Mouse (Mus musculus) ES-Bruce4 (cell line): ENCODE results near the gene Rarg. TPM values are rescaled to one million over a fixed set of nuclear protein-coding genes. Genes with fewer than 3 reads are reported as not detected.

Experiments
- H3K27ac ChIP-seq: 2 replicates; pipeline ENCODE4 v1.5.1; 2012; ENCODE audit warnings: low read length, inconsistent platforms; ENCODE audit not compliant: insufficient read depth
- H3K27me3 ChIP-seq: 2 replicates; pipeline ENCODE4 v1.6.1; 2012; ENCODE audit warnings: mild to moderate bottlenecking, low read length, inconsistent platforms; ENCODE audit not compliant: control insufficient read depth, poor library complexity, insufficient read depth, severe bottlenecking
- H3K36me3 ChIP-seq: 2 replicates; pipeline ENCODE4 v1.6.1; 2012; ENCODE audit warnings: inconsistent platforms, mild to moderate bottlenecking, low read length, moderate library complexity; ENCODE audit not compliant: control insufficient read depth, poor library complexity, insufficient read depth, severe bottlenecking
- H3K4me1 ChIP-seq: one replicate; pipeline ENCODE4 v1.8.1; 2011; ENCODE audit warnings: low read length; ENCODE audit not compliant: control insufficient read depth, insufficient read depth
- H3K4me3 ChIP-seq: 2 replicates; pipeline ENCODE4 v1.5.1; 2011; ENCODE audit warnings: low read depth, mild to moderate bottlenecking, low read length
- H3K9ac ChIP-seq: 2 replicates; pipeline ENCODE4 v1.6.1; 2012; ENCODE audit warnings: low read depth, mild to moderate bottlenecking, inconsistent platforms; ENCODE audit not compliant: poor library complexity, severe bottlenecking
- H3K9me3 ChIP-seq: replicated peaks from 2 replicates; pipeline ENCODE4 v1.6.1; 2012; ENCODE audit warnings: mild to moderate bottlenecking, low read length, inconsistent platforms; ENCODE audit not compliant: control insufficient read depth, poor library complexity, insufficient read depth, severe bottlenecking
- CTCF ChIP-seq: IDR thresholded peaks from one replicate; pipeline ENCODE4 v1.8.1; 2011; ENCODE audit warnings: low read depth, low read length
- EP300 ChIP-seq: IDR thresholded peaks from 2 replicates; pipeline ENCODE4 v1.6.1; 2011; ENCODE audit warnings: low read depth, low read length; ENCODE audit not compliant: insufficient read depth
- POLR2A ChIP-seq: IDR thresholded peaks from one replicate; pipeline ENCODE4 v1.8.1; 2011; ENCODE audit warnings: low read length; ENCODE audit not compliant: insufficient read depth
- polyA plus RNA-seq: library from polyadenylated mRNA; stranded (reverse); fragments of >200 nt; gene quantifications from 2 replicates; pipeline ENCODE4 v1.2.4, GENCODE M21; 2011; ENCODE audit warnings: low read depth; ENCODE audit not compliant: missing spikeins, insufficient read depth, insufficient read length

Gene Rarg
- polyA plus RNA-seq, 1 experiment: 42.7 TPM

DNA sequence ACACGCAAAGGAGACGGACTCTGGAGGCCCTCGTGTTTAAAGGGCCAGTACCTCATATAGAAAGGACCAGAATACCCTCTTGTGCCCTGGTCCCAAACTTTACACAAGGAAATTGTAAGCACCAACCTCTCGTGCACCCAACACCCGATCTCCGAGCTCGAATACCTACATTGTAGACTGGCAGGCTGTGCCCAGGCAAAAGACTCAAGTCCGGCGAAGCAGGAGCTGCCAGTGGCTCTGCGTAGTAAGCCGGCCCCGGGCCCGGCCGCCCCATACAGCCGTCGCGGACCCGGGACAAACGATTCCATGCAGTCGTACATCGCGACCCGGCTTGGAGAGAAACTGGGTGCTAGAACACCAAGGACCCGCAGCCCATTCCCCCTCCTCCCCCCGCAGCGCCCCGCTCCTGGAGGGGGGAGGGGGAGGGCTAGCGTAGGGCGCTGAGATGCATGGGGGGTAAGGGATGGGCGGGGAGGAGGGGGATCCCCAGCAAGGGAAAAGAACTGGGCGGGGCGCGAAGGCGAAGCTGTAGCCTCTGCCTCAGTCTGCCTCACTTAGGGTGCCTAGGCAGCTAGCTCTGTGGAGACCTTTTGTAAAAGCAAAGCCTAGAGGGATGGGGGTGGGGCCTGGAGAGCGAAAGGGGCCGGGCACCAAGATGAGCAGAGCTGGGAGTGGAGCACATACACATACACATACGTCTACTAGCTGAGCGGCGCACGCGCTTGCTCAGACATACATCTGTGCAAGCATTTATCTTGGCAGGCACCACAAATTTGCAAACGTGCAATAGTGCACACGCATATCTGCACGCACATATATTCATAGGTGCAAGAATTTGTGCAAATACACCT lies 11.2 kb downstream of the Rarg start:
- H3K9ac ChIP-seq: peak overlapping the region; percentile 67
- peak overlapping the region; percentile 87 for H3K27ac ChIP-seq
- H3K9me3 ChIP-seq: no peaks in the 10 kb centered on the region
- H3K4me3 ChIP-seq: peak overlapping the region; percentile 83
- peak; percentile 81 for TF ChIP-seq EP300
- TF ChIP-seq CTCF: no peak
- H3K4me1 ChIP-seq: peaks cover 9% of the 10 kb centered on the region
- H3K36me3 ChIP-seq: no peaks in the 10 kb centered on the region
- no peaks in the 10 kb centered on the region for H3K27me3 ChIP-seq

DNA sequence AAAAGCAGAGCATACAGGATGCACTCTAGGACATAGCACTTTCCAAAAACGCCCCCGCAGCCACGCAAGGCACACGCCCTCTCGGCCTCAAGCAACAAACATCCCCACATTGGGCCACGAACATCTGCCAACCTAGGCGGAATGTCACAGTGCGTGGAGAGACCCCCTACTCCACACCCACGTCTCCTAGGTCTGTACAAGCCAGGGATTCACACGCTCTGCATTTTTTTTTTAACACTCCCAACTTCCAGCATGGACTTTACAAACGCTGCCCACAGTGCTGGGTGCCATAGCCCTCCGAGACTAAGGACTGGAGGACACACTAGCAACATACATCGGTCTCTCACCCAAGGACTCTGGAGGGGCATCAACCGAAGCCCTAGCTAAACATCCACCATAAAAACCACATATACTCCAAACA lies 11.8 kb downstream of the Rarg start:
- Histone ChIP-seq H3K27me3 (no peaks in the 10 kb centered on the region), H3K9me3 (no peaks in the 10 kb centered on the region), H3K4me3 (peak overlapping the region; percentile 83), H3K36me3 (no peaks in the 10 kb centered on the region), H3K4me1 (peaks cover 8% of the 10 kb centered on the region), H3K9ac (peak overlapping the region; percentile 67), H3K27ac (peak overlapping the region; percentile 77)
- TF ChIP-seq CTCF (no peak), EP300 (no peak), POLR2A (no peak)

DNA sequence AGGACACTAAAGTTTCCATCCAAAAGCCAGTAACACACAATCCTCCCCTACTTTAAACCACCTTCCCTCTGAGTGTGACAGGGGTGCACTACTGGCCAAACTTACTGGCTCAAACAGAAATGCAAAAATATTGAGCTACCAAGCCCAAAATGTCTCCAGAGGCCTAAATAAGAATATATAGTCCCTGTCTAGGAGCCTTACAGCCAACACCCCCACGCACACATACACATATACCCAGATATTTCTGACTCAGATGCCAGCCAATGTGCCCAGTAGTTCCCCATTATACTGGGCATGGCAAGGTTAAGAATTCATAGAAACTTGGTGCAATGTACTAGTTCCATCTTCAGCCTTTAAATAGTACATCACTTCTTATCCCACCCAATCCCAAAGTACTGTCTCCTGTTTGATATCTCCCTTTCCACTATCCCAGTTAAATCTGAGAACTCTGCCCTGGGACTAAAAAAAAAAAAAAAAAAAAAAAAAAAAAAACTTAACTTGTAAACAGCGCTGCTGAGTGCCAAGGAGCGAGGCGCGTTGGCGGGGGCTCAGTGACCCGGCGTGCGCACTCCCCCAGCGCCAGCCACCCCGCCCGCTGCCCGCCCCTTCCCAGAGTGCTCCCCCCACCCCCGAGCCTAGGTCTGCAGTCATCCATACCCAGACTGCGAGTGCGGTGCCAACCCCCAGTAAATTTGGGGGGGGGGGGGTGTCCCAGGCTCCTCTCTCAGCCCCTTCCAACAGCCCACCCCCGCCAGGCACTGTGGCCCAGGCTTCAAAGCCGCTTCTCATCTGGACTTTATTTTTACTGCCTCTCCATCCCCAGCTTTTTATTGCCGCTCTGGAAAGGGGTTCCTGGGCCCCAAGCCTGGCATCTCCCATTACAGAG lies 12.8 kb downstream of the Rarg start:
- peaks cover 6% of the 10 kb centered on the region for H3K4me1 ChIP-seq
- no peaks in the 10 kb centered on the region for H3K27me3 ChIP-seq
- no peaks in the 10 kb centered on the region for H3K9me3 ChIP-seq
- no peaks in the 10 kb centered on the region for H3K36me3 ChIP-seq
- TF ChIP-seq POLR2A: no peak
- TF ChIP-seq CTCF: no peak
- TF ChIP-seq EP300: no peak
- H3K4me3 ChIP-seq: peak overlapping the region; percentile 83
- H3K9ac ChIP-seq: peak overlapping the region; percentile 67
- peak overlapping the region; percentile 86 for H3K27ac ChIP-seq

- Histone ChIP-seq H3K4me3 (peak overlapping the region; percentile 71), H3K9me3 (no peaks in the 10 kb centered on the region), H3K36me3 (peaks cover 3% of the 10 kb centered on the region; the same call in 1 of the 2 replicates), H3K27ac (peak overlapping the region; percentile 94), H3K4me1 (peaks cover 6% of the 10 kb centered on the region), H3K9ac (peak overlapping the region; percentile 67), H3K27me3 (no peaks in the 10 kb centered on the region)
- peak; percentile 95 for TF ChIP-seq EP300
- no peak for TF ChIP-seq POLR2A
Measured at GRCm38 (mm10) chr15:102243229-102244190, 13.8 kb downstream of the Rarg start.

GRCm38 (mm10) chr15:102242404-102243228 lies 14.7 kb downstream of the Rarg start:
- TF ChIP-seq EP300: peak; percentile 61; the same call in 1 of the 2 replicates
- TF ChIP-seq POLR2A: no peak
- peak overlapping the region; percentile 67 for H3K9ac ChIP-seq
- peak overlapping the region; percentile 44 for H3K4me3 ChIP-seq

More at GRCm38 (mm10) chr15:102242404-102243228, 14.7 kb downstream of the Rarg start:
- Histone ChIP-seq H3K27me3 (no peaks in the 10 kb centered on the region), H3K9me3 (no peaks in the 10 kb centered on the region), H3K4me1 (peaks cover 6% of the 10 kb centered on the region), H3K36me3 (peaks cover 9% of the 10 kb centered on the region), H3K27ac (peak overlapping the region; percentile 94)
